Mouse (Mus musculus) adrenal gland, postnatal 4 days (tissue): ENCODE results near the gene M6pr. TPM values are rescaled to one million over a fixed set of nuclear protein-coding genes. Genes with fewer than 3 reads are reported as not detected.

ENCODE experiments used
- DNase-seq, 2 experiments: peaks; one replicate each; pipeline ENCODE4 v3.0.0; 2021 to 2022; ENCODE audit warnings: low spot score in 2 of 2, mixed read lengths in 2 of 2
- long read RNA-seq, 2 experiments: library from polyadenylated mRNA; stranded (forward); transcript quantifications; one replicate each; pipeline ENCODE4 v2.0.0; 2021
- total RNA-seq, 2 experiments: library from RNA; stranded (reverse); gene quantifications; 2 replicates each; pipeline ENCODE4 v1.2.3; 2021

The M6pr gene
- total RNA-seq, result 100 to 1,000 TPM; 138 to 140 TPM
- long read RNA-seq, experiment 1, transcript M6pr-201 (7 exons, 2,515 nt), result major isoform, 172 of 187 reads
- long read RNA-seq, experiment 1, partial matches to known transcripts, result 10 of 187 reads
- long read RNA-seq, experiment 1, other reads (novel, unspliced or antisense), result 3 of 187 reads
- long read RNA-seq, experiment 2, transcript M6pr-201 (7 exons, 2,515 nt), result major isoform, 296 of 346 reads
- long read RNA-seq, experiment 2, partial matches to known transcripts, result 41 of 346 reads
- long read RNA-seq, experiment 2, other reads (novel, unspliced or antisense), result 5 of 346 reads

- peak; percentile 68 to 86 for DNase-seq
These were observed at the start of gene M6pr for GRCm38 (mm10) chr6:122308505-122309393. Gene M6pr (plus strand): TSS chr6:122308720.

GRCm38 (mm10) chr6:122262543-122262942 is 46.0 kb upstream of the M6pr start:
- DNase-seq, result no peak

- peak in 1 of 2 experiments; percentile 19 for DNase-seq
These were observed 40.0 kb upstream of the M6pr start for GRCm38 (mm10) chr6:122268561-122268960.

GRCm38 (mm10) chr6:122269170-122269569 is 39.4 kb upstream of the M6pr start:
- DNase-seq, result no peak

- DNase-seq, result no peak
These were observed 38.4 kb upstream of the M6pr start for GRCm38 (mm10) chr6:122270152-122270551.

- DNase-seq, result no peak
These were observed 34.0 kb upstream of the M6pr start for GRCm38 (mm10) chr6:122274546-122274945.

GRCm38 (mm10) chr6:122276565-122276964 is 32.0 kb upstream of the M6pr start:
- DNase-seq, result no peak

GRCm38 (mm10) chr6:122282782-122283181 is 25.7 kb upstream of the M6pr start, which contains the start of gene Klrg1:
Gene Klrg1 (minus strand): TSS chr6:122282882.
- no peak for DNase-seq

GRCm38 (mm10) chr6:122283429-122283828 is 25.1 kb upstream of the M6pr start:
- DNase-seq, result no peak

GRCm38 (mm10) chr6:122284304-122284703 is 24.2 kb upstream of the M6pr start:
- DNase-seq, result no peak

GRCm38 (mm10) chr6:122284823-122285222 is 23.7 kb upstream of the M6pr start:
- DNase-seq, result no peak

- DNase-seq, result no peak
These were observed 20.3 kb upstream of the M6pr start for GRCm38 (mm10) chr6:122288263-122288662.

- no peak for DNase-seq
These were observed 19.2 kb upstream of the M6pr start for GRCm38 (mm10) chr6:122289313-122289712.

- DNase-seq, result no peak
These were observed 18.3 kb upstream of the M6pr start for GRCm38 (mm10) chr6:122290253-122290652.

GRCm38 (mm10) chr6:122291264-122291663 is 17.3 kb upstream of the M6pr start:
- DNase-seq, result no peak

- no peak for DNase-seq
These were observed 16.8 kb upstream of the M6pr start for GRCm38 (mm10) chr6:122291735-122292134.

- no peak for DNase-seq
These were observed 16.3 kb upstream of the M6pr start for GRCm38 (mm10) chr6:122292184-122292583.

GRCm38 (mm10) chr6:122293121-122293520 is 15.4 kb upstream of the M6pr start:
- DNase-seq, result no peak

- no peak for DNase-seq
These were observed 14.7 kb upstream of the M6pr start for GRCm38 (mm10) chr6:122293796-122294195.

GRCm38 (mm10) chr6:122294290-122294689 is 14.2 kb upstream of the M6pr start:
- DNase-seq, result no peak

- no peak for DNase-seq
These were observed 13.3 kb upstream of the M6pr start for GRCm38 (mm10) chr6:122295242-122295641.

GRCm38 (mm10) chr6:122296918-122297278 is 11.6 kb upstream of the M6pr start:
- no peak for DNase-seq
